Mouse (Mus musculus): ENCODE measurements around the gene Prr36. TPM values are rescaled to one million over a fixed set of nuclear protein-coding genes. Genes with fewer than 3 reads are reported as not detected.

The Prr36 gene
- total RNA-seq, 2 experiments from 2014 or later, result 42.9 to 46.0 TPM

GRCm38 (mm10) chr8:4192305-4192704 is 25.0 kb downstream of the Prr36 start:
- TF ChIP-seq CTCF (IDR thresholded peaks at IDR 0.05), result no peak
- intact Hi-C loops (cut with DNase I), result no loop called here
- Histone ChIP-seq H3K4me3 (no peak overlapping the region), H3K27ac (peak overlapping the region; percentile 76)
- DNase-seq (ENCODE audit: extremely low spot score in 1 of 2, low spot score in 2 of 2), result no peak

- DNase-seq (ENCODE audit: extremely low spot score in 1 of 2, low spot score in 2 of 2), result no peak
- intact Hi-C loops (cut with DNase I), result no loop called here
- Histone ChIP-seq H3K4me3 (no peak overlapping the region), H3K27ac (peak overlapping the region; percentile 34; the same call in 1 of the 2 replicates)
- TF ChIP-seq CTCF (IDR thresholded peaks at IDR 0.05), result no peak
Measured at GRCm38 (mm10) chr8:4189031-4189722, 28.1 kb downstream of the Prr36 start.

GRCm38 (mm10) chr8:4188605-4189004 is 28.7 kb downstream of the Prr36 start:
- intact Hi-C loops (cut with DNase I), result no loop called here
- no peak for DNase-seq (ENCODE audit: extremely low spot score in 1 of 2, low spot score in 2 of 2)
- Histone ChIP-seq H3K4me3 (no peak overlapping the region), H3K27ac (peak overlapping the region; percentile 34; the same call in 1 of the 2 replicates)
- no peak for TF ChIP-seq CTCF (IDR thresholded peaks at IDR 0.05)

- intact Hi-C loops (cut with DNase I), result no loop called here
- H3K27ac ChIP-seq, result no peak overlapping the region
- DNase-seq (ENCODE audit: extremely low spot score in 1 of 2, low spot score in 2 of 2), result no peak
- TF ChIP-seq CTCF (IDR thresholded peaks at IDR 0.05), result no peak
- no peak overlapping the region for H3K4me3 ChIP-seq
Measured at GRCm38 (mm10) chr8:4186151-4186550, 31.1 kb downstream of the Prr36 start.

GRCm38 (mm10) chr8:4183409-4183808 is 33.9 kb downstream of the Prr36 start:
- TF ChIP-seq CTCF (IDR thresholded peaks at IDR 0.05), result no peak
- intact Hi-C loops (cut with DNase I), result no loop called here
- no peak for DNase-seq (ENCODE audit: extremely low spot score in 1 of 2, low spot score in 2 of 2)
- no peak overlapping the region; the same call in 1 of the 2 replicates for H3K27ac ChIP-seq
- H3K4me3 ChIP-seq, result no peak overlapping the region

GRCm38 (mm10) chr8:4174018-4174417 is 43.2 kb downstream of the Prr36 start:
- TF ChIP-seq CTCF (IDR thresholded peaks at IDR 0.05), result no peak
- intact Hi-C loops (cut with DNase I), result no loop called here
- Histone ChIP-seq H3K27ac (no peak overlapping the region), H3K4me3 (no peak overlapping the region)
- DNase-seq (ENCODE audit: extremely low spot score in 1 of 2, low spot score in 2 of 2), result no peak

GRCm38 (mm10) chr8:4172486-4172885 is 44.8 kb downstream of the Prr36 start:
- intact Hi-C loops (cut with DNase I), result no loop called here
- no peak; the same call in 1 of the 2 replicates for TF ChIP-seq CTCF (IDR thresholded peaks at IDR 0.05)
- no peak for DNase-seq (ENCODE audit: extremely low spot score in 1 of 2, low spot score in 2 of 2)

GRCm38 (mm10) chr8:4167918-4168317 is 49.3 kb downstream of the Prr36 start:
- Histone ChIP-seq H3K27ac (no peak overlapping the region), H3K4me3 (peak overlapping the region; percentile 26)
- TF ChIP-seq CTCF (IDR thresholded peaks at IDR 0.05), result no peak
- no peak for DNase-seq (ENCODE audit: extremely low spot score in 1 of 2, low spot score in 2 of 2)
- intact Hi-C loops (cut with DNase I), result loop anchor here (5.0 to 10.0 kb wide), 3 partner anchors 89 to 507 kb away; partner anchors contain the start of gene Ctxn1

More at GRCm38 (mm10) chr8:4172486-4172885, 44.8 kb downstream of the Prr36 start:
- Histone ChIP-seq H3K4me3 (no peak overlapping the region), H3K27ac (no peak overlapping the region)

- peak overlapping the region; percentile 76 for H3K4me3 ChIP-seq
- no peak for TF ChIP-seq CTCF (IDR thresholded peaks at IDR 0.05)
- no peak for DNase-seq (ENCODE audit: extremely low spot score in 1 of 2, low spot score in 2 of 2)
- peak overlapping the region; percentile 93 for H3K27ac ChIP-seq
- intact Hi-C loops (cut with DNase I), result loop anchor here (5.0 to 10.0 kb wide), 3 partner anchors 90 to 508 kb away; partner anchors contain the start of gene Ctxn1
Measured at GRCm38 (mm10) chr8:4166881-4167525, 50.3 kb downstream of the Prr36 start.

- Histone ChIP-seq H3K4me3 (peak within 1 kb of the TSS; percentile 76), H3K27ac (peak within 1 kb of the TSS; percentile 93)
- intact Hi-C loops (cut with DNase I), result loop anchor here (5.0 to 10.0 kb wide), 3 partner anchors 91 to 509 kb away; partner anchors contain the start of gene Ctxn1
- peak; percentile 98 to 99 for DNase-seq (ENCODE audit: extremely low spot score in 1 of 2, low spot score in 2 of 2)
- TF ChIP-seq CTCF (IDR thresholded peaks at IDR 0.05), result no peak
Measured at GRCm38 (mm10) chr8:4165852-4166751, 51.2 kb downstream of the Prr36 start, which contains the start of gene Evi5l. TSS of gene Evi5l (plus strand) at chr8:4166567.

GRCm38 (mm10) chr8:4165176-4165851 is 51.9 kb downstream of the Prr36 start:
- H3K27ac ChIP-seq, result peak overlapping the region; percentile 47; the same call in 1 of the 2 replicates
- no peak for TF ChIP-seq CTCF (IDR thresholded peaks at IDR 0.05)
- intact Hi-C loops (cut with DNase I), result loop anchor here (5.0 to 10.0 kb wide), 3 partner anchors 92 to 509 kb away; partner anchors contain the start of gene Ctxn1
- no peak for DNase-seq (ENCODE audit: extremely low spot score in 1 of 2, low spot score in 2 of 2)
- H3K4me3 ChIP-seq, result peak overlapping the region; percentile 41

Data from left cerebral cortex, adult 2 months (tissue).